Mouse (Mus musculus): ENCODE data around the gene Fscn1. TPM values are rescaled to one million over a fixed set of nuclear protein-coding genes. Genes with fewer than 3 reads are reported as not detected.
A peak's percentile ranks its signal among the peaks of the same experiment; 100 is the strongest.

Fscn1 gene
- polyA plus RNA-seq, 2 experiments, result 19.3 to 21.1 TPM

GRCm38 (mm10) chr5:142944979-142945682, 15.0 kb upstream of the Fscn1 start:
- no peak overlapping the region for H3K4me2 ChIP-seq (ENCODE audit: low read depth)
- H3K27ac ChIP-seq, result no peak overlapping the region
- no peak for ATAC-seq (ENCODE audit: insufficient read depth)
- H3K27me3 ChIP-seq (ENCODE audit: control insufficient read depth, insufficient read depth, low read length), result no peaks in the 10 kb centered on the region
- TF ChIP-seq EP300 (IDR thresholded peaks at IDR 0.05; ENCODE audit: low read depth) (no peak), CTCF (IDR thresholded peaks at IDR 0.05; ENCODE audit: low read depth) (no peak)
- WGBS (ENCODE audit: insufficient replicate concordance), result 57% methylated on average over 8 of the region's 8 CpGs
- no peaks in the 10 kb centered on the region for H3K9me3 ChIP-seq (ENCODE audit: control insufficient read depth, low read length)
- H3K4me3 ChIP-seq (ENCODE audit: insufficient read depth in 1 of 2, low read depth in 2 of 2, low read length in 2 of 2), result no peak overlapping the region
- H3K4me1 ChIP-seq (replicated peaks; ENCODE audit: control insufficient read depth in 2 of 2, insufficient read depth in 2 of 2, low read length in 1 of 2), result peaks cover 0 to 2% of the 10 kb centered on the region in 2 experiments; a peak in 1 of 4 replicates
- H3K36me3 ChIP-seq (replicated peaks; ENCODE audit: control insufficient read depth, insufficient read depth, low read depth), result no peaks in the 10 kb centered on the region
- no peak overlapping the region for H3K9ac ChIP-seq (replicated peaks)
- DNase-seq (ENCODE audit: low read depth in 3 of 3, low spot score in 3 of 3), result no peak

DNA sequence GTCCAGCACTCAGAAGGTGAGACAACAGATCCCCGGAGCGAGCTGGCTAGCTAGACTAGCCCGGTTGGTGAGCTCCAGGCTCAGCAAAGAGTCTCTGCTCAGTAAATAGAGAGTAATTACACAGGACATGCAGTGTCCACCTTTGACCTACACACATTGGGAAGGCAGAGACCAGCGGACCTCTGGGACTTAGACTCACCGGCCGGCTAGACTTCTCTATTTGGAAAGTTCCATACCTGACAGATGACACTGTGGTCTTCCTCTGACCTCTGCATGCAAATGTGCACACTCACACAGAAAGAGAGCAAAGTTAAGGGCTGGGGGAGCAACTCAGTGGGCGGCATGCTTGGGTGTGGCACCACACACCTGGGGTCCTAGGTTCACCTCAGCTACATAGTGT, 12.7 kb upstream of the Fscn1 start:
- ATAC-seq (ENCODE audit: insufficient read depth) (peak; percentile 55), DNase-seq (ENCODE audit: low read depth in 3 of 3, low spot score in 3 of 3) (no peak)
- Histone ChIP-seq H3K27me3 (ENCODE audit: control insufficient read depth, insufficient read depth, low read length) (no peaks in the 10 kb centered on the region), H3K27ac (no peak overlapping the region), H3K9ac (replicated peaks) (no peak overlapping the region), H3K4me1 (replicated peaks; ENCODE audit: control insufficient read depth in 2 of 2, insufficient read depth in 2 of 2, low read length in 1 of 2) (peaks cover 0 to 2% of the 10 kb centered on the region in 2 experiments; a peak in 1 of 4 replicates), H3K4me2 (ENCODE audit: low read depth) (no peak overlapping the region), H3K36me3 (replicated peaks; ENCODE audit: control insufficient read depth, insufficient read depth, low read depth) (no peaks in the 10 kb centered on the region), H3K4me3 (ENCODE audit: insufficient read depth in 1 of 2, low read depth in 2 of 2, low read length in 2 of 2) (no peak overlapping the region), H3K9me3 (ENCODE audit: control insufficient read depth, low read length) (no peaks in the 10 kb centered on the region)
- no peak for TF ChIP-seq EP300 (IDR thresholded peaks at IDR 0.05; ENCODE audit: low read depth)
- no peak for TF ChIP-seq CTCF (IDR thresholded peaks at IDR 0.05; ENCODE audit: low read depth)
- 64% methylated on average over 7 of the region's 7 CpGs for WGBS (ENCODE audit: insufficient replicate concordance)

DNA sequence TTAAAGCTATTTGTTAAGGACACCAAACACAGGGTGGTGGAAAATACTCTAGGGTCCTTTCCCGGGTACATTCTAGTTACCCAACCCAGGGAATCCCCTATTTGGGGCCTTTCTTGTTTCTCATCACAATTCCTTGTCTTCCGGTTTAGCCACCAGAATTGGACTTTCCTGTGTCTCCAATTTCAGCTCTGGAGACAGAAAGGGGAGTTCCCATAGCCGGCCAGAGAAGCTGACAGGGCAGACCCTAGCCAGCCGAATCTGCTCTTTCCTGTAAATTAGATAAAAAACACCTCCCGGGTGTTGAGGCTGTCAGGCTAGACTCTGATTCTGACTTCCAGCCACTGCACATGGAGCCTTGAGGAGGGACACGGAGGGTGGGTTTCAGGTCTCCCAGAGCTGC, 10.6 kb upstream of the Fscn1 start:
- no peak for TF ChIP-seq CTCF (IDR thresholded peaks at IDR 0.05; ENCODE audit: low read depth)
- Histone ChIP-seq H3K27ac (no peak overlapping the region), H3K36me3 (replicated peaks; ENCODE audit: control insufficient read depth, insufficient read depth, low read depth) (no peaks in the 10 kb centered on the region), H3K4me2 (ENCODE audit: low read depth) (no peak overlapping the region), H3K9ac (replicated peaks) (no peak overlapping the region), H3K4me1 (replicated peaks; ENCODE audit: control insufficient read depth in 2 of 2, insufficient read depth in 2 of 2, low read length in 1 of 2) (peaks cover 0 to 2% of the 10 kb centered on the region in 2 experiments; a peak in 1 of 4 replicates), H3K9me3 (ENCODE audit: control insufficient read depth, low read length) (no peaks in the 10 kb centered on the region), H3K27me3 (ENCODE audit: control insufficient read depth, insufficient read depth, low read length) (no peaks in the 10 kb centered on the region), H3K4me3 (ENCODE audit: insufficient read depth in 1 of 2, low read depth in 2 of 2, low read length in 2 of 2) (no peak overlapping the region)
- 29% methylated on average over 6 of the region's 6 CpGs for WGBS (ENCODE audit: insufficient replicate concordance)
- no peak for ATAC-seq (ENCODE audit: insufficient read depth)
- DNase-seq (ENCODE audit: low read depth in 3 of 3, low spot score in 3 of 3), result no peak

- Histone ChIP-seq H3K27me3 (ENCODE audit: control insufficient read depth, insufficient read depth, low read length) (no peaks in the 10 kb centered on the region), H3K4me2 (ENCODE audit: low read depth) (no peak overlapping the region), H3K4me3 (ENCODE audit: insufficient read depth in 1 of 2, low read depth in 2 of 2, low read length in 2 of 2) (no peak overlapping the region), H3K9me3 (ENCODE audit: control insufficient read depth, low read length) (no peaks in the 10 kb centered on the region), H3K9ac (replicated peaks) (no peak overlapping the region), H3K27ac (no peak overlapping the region), H3K36me3 (replicated peaks; ENCODE audit: control insufficient read depth, insufficient read depth, low read depth) (no peaks in the 10 kb centered on the region), H3K4me1 (replicated peaks; ENCODE audit: control insufficient read depth in 2 of 2, insufficient read depth in 2 of 2, low read length in 1 of 2) (peaks cover 0 to 2% of the 10 kb centered on the region in 2 experiments; a peak in 1 of 4 replicates)
- WGBS (ENCODE audit: insufficient replicate concordance), result 66% methylated on average over 6 of the region's 6 CpGs
- TF ChIP-seq CTCF (IDR thresholded peaks at IDR 0.05; ENCODE audit: low read depth), result no peak
- TF ChIP-seq EP300 (IDR thresholded peaks at IDR 0.05; ENCODE audit: low read depth), result no peak
- ATAC-seq (ENCODE audit: insufficient read depth), result no peak
- DNase-seq (ENCODE audit: low read depth in 3 of 3, low spot score in 3 of 3), result no peak
Observed at GRCm38 (mm10) chr5:142950405-142950804, 9.7 kb upstream of the Fscn1 start.

DNA sequence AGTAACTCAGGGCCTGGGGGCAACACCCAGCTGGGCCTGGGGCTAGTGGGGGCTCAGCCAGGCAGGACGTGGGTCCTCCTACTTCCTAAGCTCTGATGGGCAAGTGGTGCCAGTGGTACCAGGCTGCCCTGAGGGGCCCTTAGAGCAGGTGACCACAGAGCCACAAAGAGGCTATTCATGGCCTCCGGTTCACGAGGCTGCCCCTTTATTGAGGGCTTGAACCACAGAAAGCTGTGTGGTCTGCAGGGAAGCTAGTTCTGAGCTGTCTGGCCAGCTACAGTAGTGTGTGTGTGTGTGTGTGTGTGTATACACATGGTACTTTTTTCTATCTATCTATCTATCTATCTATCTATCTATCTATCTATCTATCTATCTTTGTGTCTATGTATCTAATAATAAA, 6.5 kb upstream of the Fscn1 start:
- ATAC-seq (ENCODE audit: insufficient read depth) (no peak), DNase-seq (ENCODE audit: low read depth in 3 of 3, low spot score in 3 of 3) (no peak)
- TF ChIP-seq CTCF (IDR thresholded peaks at IDR 0.05; ENCODE audit: low read depth), result no peak
- TF ChIP-seq EP300 (IDR thresholded peaks at IDR 0.05; ENCODE audit: low read depth), result no peak
- Histone ChIP-seq H3K27me3 (ENCODE audit: control insufficient read depth, insufficient read depth, low read length) (no peaks in the 10 kb centered on the region), H3K4me3 (ENCODE audit: insufficient read depth in 1 of 2, low read depth in 2 of 2, low read length in 2 of 2) (no peak overlapping the region), H3K27ac (no peak overlapping the region), H3K4me2 (ENCODE audit: low read depth) (no peak overlapping the region), H3K36me3 (replicated peaks; ENCODE audit: control insufficient read depth, insufficient read depth, low read depth) (no peaks in the 10 kb centered on the region), H3K9ac (replicated peaks) (no peak overlapping the region), H3K4me1 (replicated peaks; ENCODE audit: control insufficient read depth in 2 of 2, insufficient read depth in 2 of 2, low read length in 1 of 2) (no peaks in the 10 kb centered on the region), H3K9me3 (ENCODE audit: control insufficient read depth, low read length) (no peaks in the 10 kb centered on the region)
- WGBS (ENCODE audit: insufficient replicate concordance), result 69% methylated on average over 3 of the region's 3 CpGs

Data from liver, embryonic 14.5 days (tissue).